Mouse (Mus musculus) bone marrow, adult 2 months (tissue): ENCODE measurements around the gene Fndc9. TPM values are rescaled to one million over a fixed set of nuclear protein-coding genes. Genes with fewer than 3 reads are reported as not detected.

Source experiments
- H3K27ac ChIP-seq: fragments of 200-500 bp; 2 replicates; pipeline ENCODE4 v1.5.1; 2012; ENCODE audit warnings: low read depth, mild to moderate bottlenecking, control low read depth, inconsistent platforms, low read length; ENCODE audit not compliant: control insufficient read depth, poor library complexity, insufficient read depth
- H3K4me1 ChIP-seq: fragments of 200-500 bp; 2 replicates; pipeline ENCODE4 v1.6.1; 2011; ENCODE audit warnings: low read length; ENCODE audit not compliant: control insufficient read depth, insufficient read depth
- H3K4me3 ChIP-seq: fragments of 200-500 bp; replicated peaks from 2 replicates; pipeline ENCODE3; 2011; ENCODE audit warnings: mild to moderate bottlenecking, low read depth, low read length, control low read depth; ENCODE audit not compliant: control insufficient read depth
- CTCF ChIP-seq: fragments of 200-500 bp; IDR thresholded peaks from 2 replicates; pipeline ENCODE4 v1.5.1; 2011; ENCODE audit warnings: low read length, control low read depth; ENCODE audit not compliant: control insufficient read depth, insufficient read depth
- POLR2A ChIP-seq: fragments of 200-500 bp; IDR thresholded peaks from 2 replicates; pipeline ENCODE4 v1.6.1; 2011; ENCODE audit warnings: low read depth, mild to moderate bottlenecking, control low read depth, low read length, borderline replicate concordance; ENCODE audit not compliant: control insufficient read depth
- WGBS: fragments of 180-500 bp; shearing (Covaris S2); methylation state at CpG from one replicate; pipeline ENCODE4 v1.1.7; 2018; 5-methylcytosine and 5-hydroxymethylcytosine counted together
- polyA plus RNA-seq: library from polyadenylated mRNA; stranded (reverse); fragments of >200 nt; gene quantifications from 2 replicates; pipeline ENCODE4 v1.2.4, GENCODE M21; 2011; ENCODE audit warnings: low replicate concordance; ENCODE audit not compliant: missing spikeins, insufficient read depth, insufficient read length

Fndc9 gene
- polyA plus RNA-seq, 1 experiment = not detected

DNA sequence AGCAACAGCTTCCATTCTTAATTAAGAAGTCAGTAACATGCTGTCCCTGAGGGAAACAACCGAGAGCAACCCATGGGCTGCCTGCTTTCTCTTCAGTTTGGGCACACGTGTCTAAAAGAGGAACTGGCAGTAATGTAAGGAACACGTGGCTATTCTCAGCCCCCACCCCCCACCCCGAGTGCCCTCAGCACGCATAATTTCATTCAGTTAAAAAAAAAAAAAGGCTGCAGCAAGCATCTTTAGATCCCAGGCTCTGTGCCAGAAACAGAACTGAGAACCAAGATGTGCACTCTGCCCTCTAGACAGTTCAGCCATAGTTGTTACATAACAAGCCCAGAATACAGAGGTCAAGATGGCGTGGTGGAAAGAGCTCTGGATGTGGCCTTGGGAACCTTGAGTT is 51.5 kb downstream of the Fndc9 start:
- TF ChIP-seq CTCF (no peak), POLR2A (no peak)
- 5% methylated on average over 6 of the region's 6 CpGs for WGBS
- no peak overlapping the region for H3K27ac ChIP-seq

GRCm38 (mm10) chr11:46288091-46288490 is 52.8 kb downstream of the Fndc9 start:
- Histone ChIP-seq H3K27ac (no peak overlapping the region), H3K4me1 (peaks cover 2% of the 10 kb centered on the region), H3K4me3 (no peak overlapping the region)
- 81% methylated on average over 5 of the region's 5 CpGs for WGBS
- no peak for TF ChIP-seq CTCF
- no peak for TF ChIP-seq POLR2A

More for the DNA sequence above, 51.5 kb downstream of the Fndc9 start:
- H3K4me1 ChIP-seq = peaks cover 2% of the 10 kb centered on the region
- no peak overlapping the region for H3K4me3 ChIP-seq

DNA sequence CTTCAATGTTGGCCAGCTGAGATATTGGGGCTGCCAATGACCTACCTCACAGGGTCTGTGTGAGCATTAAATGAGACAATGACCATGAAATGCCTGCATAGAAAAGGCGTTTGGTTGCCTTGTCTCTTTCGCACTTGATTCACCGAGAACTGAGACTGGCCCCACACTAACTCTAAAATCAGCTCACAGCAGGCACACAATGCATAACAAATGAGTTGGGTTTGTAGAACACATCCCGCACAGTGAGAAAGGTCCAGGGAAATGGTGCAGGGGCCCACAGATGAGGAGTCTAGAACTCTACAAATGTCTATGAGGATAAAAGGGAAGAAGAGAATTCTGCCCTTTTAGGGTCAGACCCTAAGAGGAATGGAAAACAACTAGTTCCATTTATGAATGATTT is 53.7 kb downstream of the Fndc9 start:
- no peak overlapping the region for H3K27ac ChIP-seq
- 81% methylated on average over 4 of the region's 4 CpGs for WGBS
- no peak overlapping the region for H3K4me3 ChIP-seq
- peaks cover 2% of the 10 kb centered on the region for H3K4me1 ChIP-seq
- TF ChIP-seq POLR2A (no peak), CTCF (no peak)

Other genes starting within 250 kb of the Fndc9 start
- gene Gm12166, start 183.2 kb upstream of the Fndc9 start, polyA plus RNA-seq = 11.6 and 31.7 TPM in 2 replicates
- 6.1 and 17.6 TPM in 2 replicates for gene Adam19, start 179.5 kb upstream of the Fndc9 start, polyA plus RNA-seq
- not detected in 2 replicates for gene Nipal4, start 69.0 kb upstream of the Fndc9 start, polyA plus RNA-seq
- gene Cyfip2, start 77.3 kb downstream of the Fndc9 start, polyA plus RNA-seq = 13.4 and 32.6 TPM in 2 replicates
- gene Itk, start 154.0 kb downstream of the Fndc9 start, polyA plus RNA-seq = 0.68 and 4.4 TPM in 2 replicates
- gene Fam71b, start 161.0 kb downstream of the Fndc9 start, polyA plus RNA-seq = not detected in 2 replicates
- gene Med7, start 201.4 kb downstream of the Fndc9 start, polyA plus RNA-seq = 36.6 and 41.4 TPM in 2 replicates
- 1.3 and 1.4 TPM in 2 replicates for gene Havcr2, start 219.4 kb downstream of the Fndc9 start, polyA plus RNA-seq